Mouse (Mus musculus): ENCODE measurements at regions not wholly inside any gene's neighbourhood (a gene's known extent, or its start where the extent isn't known, plus 50 kb on each side); places are given as distances from the start of the nearest gene placed in this dataset.

- TF ChIP-seq POLR2A (IDR thresholded peaks at IDR 0.05; ENCODE audit: borderline replicate concordance, extremely low read depth, low read depth, low read length) (no peak), CTCF (IDR thresholded peaks at IDR 0.05; ENCODE audit: insufficient read depth, low read length) (no peak)
Observed at GRCm38 (mm10) chr6:81758876-81759275, 164.6 kb upstream of the Gcfc2 start.

Data from lung, adult 2 months (tissue).